Mouse (Mus musculus) liver, embryonic 14.5 days (tissue): ENCODE results near the gene Skap2.

ENCODE experiments used
- CTCF ChIP-seq: IDR thresholded peaks from 2 replicates; pipeline ENCODE4 v1.5.1; 2016; ENCODE audit warnings: antibody characterized with exemption, low read depth, control low read depth
- EP300 ChIP-seq: IDR thresholded peaks from 2 replicates; pipeline ENCODE4 v1.6.1; 2016; ENCODE audit warnings: antibody characterized with exemption, low read depth

DNA sequence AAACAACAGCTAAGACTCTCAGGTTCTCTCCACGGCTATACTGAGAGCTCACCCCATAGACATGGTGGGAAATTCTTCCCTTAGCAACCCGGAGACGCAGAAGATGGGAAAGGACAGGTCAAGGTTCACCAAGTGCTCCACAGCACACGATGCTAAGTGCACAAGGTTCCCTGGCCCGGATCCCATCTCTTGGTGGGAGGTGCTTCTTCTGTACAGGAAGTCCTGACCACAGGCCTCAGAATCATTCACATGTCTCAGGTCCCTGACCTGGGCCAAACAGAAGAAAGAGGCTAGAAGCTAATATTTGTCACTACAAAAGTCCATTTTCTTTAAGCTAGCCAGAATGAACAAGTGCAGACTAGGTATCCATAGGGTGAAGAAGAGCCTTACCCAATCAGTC lies 191.5 kb downstream of the Skap2 start:
- TF ChIP-seq CTCF, result no peak
- TF ChIP-seq EP300, result no peak
